Mouse (Mus musculus): ENCODE measurements around the gene Hist1h2ah. TPM values are rescaled to one million over a fixed set of nuclear protein-coding genes. Genes with fewer than 3 reads are reported as not detected.
A peak's percentile ranks its signal among the peaks of the same experiment; 100 is the strongest.

Hist1h2ah gene
- total and polyA plus RNA-seq, 3 experiments = 2.3 to 628 (median 8.1) TPM

- no peak overlapping the region for H3K4me3 ChIP-seq (replicated peaks in 1 of 3; ENCODE audit: low read depth in 2 of 3, low read length in 2 of 3, poor library complexity in 1 of 3)
These were observed 28.3 kb downstream of the Hist1h2ah start for GRCm38 (mm10) chr13:22007121-22007510.

GRCm38 (mm10) chr13:22006334-22007120, 28.8 kb downstream of the Hist1h2ah start:
- H3K4me1 ChIP-seq (ENCODE audit: control insufficient read depth in 1 of 2, insufficient read depth in 2 of 2) = peaks cover 3 to 28% of the 10 kb centered on the region in 2 experiments
- H3K79me2 ChIP-seq (replicated peaks; ENCODE audit: control insufficient read depth, extremely low read depth, insufficient read depth, poor library complexity, severe bottlenecking) = no peaks in the 10 kb centered on the region
- peak overlapping the region; percentile 84 for H3K4me2 ChIP-seq (ENCODE audit: insufficient read depth, low read depth, poor library complexity, severe bottlenecking)
- DNase-seq (ENCODE audit: extremely low read depth) = peak; percentile 72
- peak overlapping the region; percentile 33 for H3K9ac ChIP-seq (ENCODE audit: insufficient read depth, low read depth)
- H3K4me3 ChIP-seq (replicated peaks in 1 of 3; ENCODE audit: low read depth in 2 of 3, low read length in 2 of 3, poor library complexity in 1 of 3) = peak overlapping the region; percentile 59 to 74 (median 60)
- H3K9me3 ChIP-seq (replicated peaks; ENCODE audit: low read length) = no peaks in the 10 kb centered on the region
- dilution Hi-C loops (cut with MboI; ENCODE audit: extremely low pct_ligation_motif_present, extremely low pct_unique_long_range_greater_than_20kb, low sequenced_read_pairs) (no loop called here), in situ Hi-C loops (cut with MboI; ENCODE audit: low pct_ligation_motif_present, low pct_unique_long_range_greater_than_20kb, low sequenced_read_pairs) (loop anchor here (25.0 kb wide), 1 partner anchor 594 kb away; the partner anchor contains the start of gene Zkscan3)
- no peaks in the 10 kb centered on the region for H3K36me3 ChIP-seq (replicated peaks in 1 of 2; ENCODE audit: control insufficient read depth in 1 of 2, insufficient read depth in 1 of 2, low read length in 1 of 2)
- TF ChIP-seq NELFE (IDR thresholded peaks at IDR 0.05; ENCODE audit: low read depth, low read length) (no peak), PAX5 (IDR thresholded peaks at IDR 0.05; ENCODE audit: low read length) (no peak), CTCF (conservative IDR thresholded peaks at IDR 0.05 in 1 of 2, IDR thresholded peaks at IDR 0.05 in 1 of 2; ENCODE audit: low read depth in 2 of 2, low read length in 2 of 2) (peak in 1 of 2 experiments; percentile 17; a peak in 1 of 4 replicates), RAD21 (IDR thresholded peaks at IDR 0.05; ENCODE audit: low read depth, low read length) (no peak)
- H3K27me3 ChIP-seq (replicated peaks) = peaks cover 79% of the 10 kb centered on the region
- H3K27ac ChIP-seq (ENCODE audit: insufficient read depth, low read depth) = no peak overlapping the region

More at GRCm38 (mm10) chr13:22007121-22007510, 28.3 kb downstream of the Hist1h2ah start:
- no peaks in the 10 kb centered on the region for H3K9me3 ChIP-seq (replicated peaks; ENCODE audit: low read length)
- no peaks in the 10 kb centered on the region for H3K36me3 ChIP-seq (replicated peaks in 1 of 2; ENCODE audit: control insufficient read depth in 1 of 2, insufficient read depth in 1 of 2, low read length in 1 of 2)
- no peak overlapping the region for H3K27ac ChIP-seq (ENCODE audit: insufficient read depth, low read depth)
- H3K9ac ChIP-seq (ENCODE audit: insufficient read depth, low read depth) = no peak overlapping the region
- no peaks in the 10 kb centered on the region for H3K79me2 ChIP-seq (replicated peaks; ENCODE audit: control insufficient read depth, extremely low read depth, insufficient read depth, poor library complexity, severe bottlenecking)
- peak overlapping the region; percentile 84; the same call in 1 of the 2 replicates for H3K4me2 ChIP-seq (ENCODE audit: insufficient read depth, low read depth, poor library complexity, severe bottlenecking)
- TF ChIP-seq IRF4 (IDR thresholded peaks at IDR 0.05; ENCODE audit: low read depth, low read length) (no peak), UBTF (IDR thresholded peaks at IDR 0.05; ENCODE audit: low read depth, low read length) (no peak), NRF1 (IDR thresholded peaks at IDR 0.05; ENCODE audit: low read depth, low read length) (no peak), NELFE (IDR thresholded peaks at IDR 0.05; ENCODE audit: low read depth, low read length) (no peak)
- dilution Hi-C loops (cut with MboI; ENCODE audit: extremely low pct_ligation_motif_present, extremely low pct_unique_long_range_greater_than_20kb, low sequenced_read_pairs) (no loop called here), in situ Hi-C loops (cut with MboI; ENCODE audit: low pct_ligation_motif_present, low pct_unique_long_range_greater_than_20kb, low sequenced_read_pairs) (loop anchor here (25.0 kb wide), 1 partner anchor 595 kb away; the partner anchor contains the start of gene Zkscan3)
- H3K27me3 ChIP-seq (replicated peaks) = peaks cover 83% of the 10 kb centered on the region
- H3K4me1 ChIP-seq (ENCODE audit: control insufficient read depth in 1 of 2, insufficient read depth in 2 of 2) = peaks cover 3 to 22% of the 10 kb centered on the region in 2 experiments
- DNase-seq (ENCODE audit: extremely low read depth) = no peak

- in situ Hi-C loops (cut with MboI; ENCODE audit: low pct_ligation_motif_present, low pct_unique_long_range_greater_than_20kb, low sequenced_read_pairs) (loop anchor here (25.0 kb wide), 1 partner anchor 593 kb away; the partner anchor contains the start of gene Zkscan3), dilution Hi-C loops (cut with MboI; ENCODE audit: extremely low pct_ligation_motif_present, extremely low pct_unique_long_range_greater_than_20kb, low sequenced_read_pairs) (no loop called here)
- peak overlapping the region; percentile 84 for H3K4me2 ChIP-seq (ENCODE audit: insufficient read depth, low read depth, poor library complexity, severe bottlenecking)
- H3K79me2 ChIP-seq (replicated peaks; ENCODE audit: control insufficient read depth, extremely low read depth, insufficient read depth, poor library complexity, severe bottlenecking) = no peaks in the 10 kb centered on the region
- no peaks in the 10 kb centered on the region for H3K9me3 ChIP-seq (replicated peaks; ENCODE audit: low read length)
- DNase-seq (ENCODE audit: extremely low read depth) = no peak
- peak; percentile 73; the same call in 1 of the 2 replicates for TF ChIP-seq UBTF (IDR thresholded peaks at IDR 0.05; ENCODE audit: low read depth, low read length)
- TF ChIP-seq NRF1 (IDR thresholded peaks at IDR 0.05; ENCODE audit: low read depth, low read length) = peak; percentile 62
- TF ChIP-seq TCF12 (IDR thresholded peaks at IDR 0.05; ENCODE audit: low read depth, low read length) = no peak
- peak; percentile 52 for TF ChIP-seq BHLHE40 (IDR thresholded peaks at IDR 0.05; ENCODE audit: low read depth, low read length)
- H3K4me3 ChIP-seq (replicated peaks in 1 of 3; ENCODE audit: low read depth in 2 of 3, low read length in 2 of 3, poor library complexity in 1 of 3) = peak overlapping the region; percentile 59 to 74 (median 60)
- no peaks in the 10 kb centered on the region for H3K36me3 ChIP-seq (replicated peaks in 1 of 2; ENCODE audit: control insufficient read depth in 1 of 2, insufficient read depth in 1 of 2, low read length in 1 of 2)
- H3K27me3 ChIP-seq (replicated peaks) = peaks cover 78% of the 10 kb centered on the region
- H3K9ac ChIP-seq (ENCODE audit: insufficient read depth, low read depth) = peak overlapping the region; percentile 33
- no peak overlapping the region for H3K27ac ChIP-seq (ENCODE audit: insufficient read depth, low read depth)
- peaks cover 6 to 35% of the 10 kb centered on the region in 2 experiments for H3K4me1 ChIP-seq (ENCODE audit: control insufficient read depth in 1 of 2, insufficient read depth in 2 of 2)
These were observed 29.6 kb downstream of the Hist1h2ah start for GRCm38 (mm10) chr13:22005605-22006333.
